Mouse (Mus musculus): ENCODE results near the gene Capg. TPM values are rescaled to one million over a fixed set of nuclear protein-coding genes. Genes with fewer than 3 reads are reported as not detected.

Capg gene
- 5.3 and 5.7 TPM in 2 replicates for polyA plus RNA-seq (2015; fragmentation: Nextera tagmentation; extraction: Ambion mirVana)

DNA sequence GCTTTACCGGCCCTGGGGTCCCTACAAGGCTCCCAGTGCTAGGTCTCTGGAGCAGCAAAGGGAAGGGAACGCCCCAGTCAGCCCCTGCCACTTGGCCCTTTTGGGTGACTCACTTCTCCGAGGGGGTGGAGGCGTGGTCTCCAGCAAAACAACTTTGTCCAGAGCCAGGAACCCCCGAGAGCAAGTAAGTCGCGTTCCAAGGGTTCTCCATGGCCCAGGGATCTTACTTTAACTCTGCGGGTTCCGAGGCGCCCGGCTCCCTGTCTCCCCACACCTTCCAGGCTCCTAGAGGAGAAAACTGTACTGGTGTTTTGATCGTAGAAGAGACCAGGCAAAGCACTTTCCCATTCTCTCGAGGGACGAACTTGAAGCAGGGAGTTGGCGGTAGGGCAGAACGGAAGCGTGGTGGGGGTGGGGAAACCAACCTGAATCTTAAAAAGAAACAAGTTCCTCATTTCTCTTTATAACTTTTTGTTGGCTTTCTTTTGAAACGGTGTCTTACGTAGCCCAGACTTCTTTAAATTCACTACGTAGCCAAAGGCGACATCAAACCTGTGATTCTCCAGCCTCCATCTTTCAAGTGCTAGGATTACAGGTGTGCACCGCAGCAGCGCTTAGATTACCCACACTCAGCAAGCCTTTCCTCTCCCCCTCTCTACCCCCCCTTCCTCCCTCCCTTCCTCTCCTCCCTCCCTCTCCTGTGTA, at the start of gene Capg:
TSS of gene Capg (plus strand) at position 109 of the 705 bp plus-strand sequence.
- Histone ChIP-seq H3K36me3 (no peaks in the 10 kb centered on the region), H3K4me2 (replicated peaks) (peak within 1 kb of the TSS; percentile 15; the same call in 1 of the 2 replicates), H3K9me3 (no peaks in the 10 kb centered on the region), H3K4me1 (replicated peaks) (0 out of 2 replicates have a peak, but pooled peaks cover 8% of the 10 kb centered on the region), H3K27me3 (no peaks in the 10 kb centered on the region), H3K9ac (replicated peaks) (no peak within 1 kb of the TSS), H3K4me3 (replicated peaks) (no peak within 1 kb of the TSS), H3K27ac (no peak within 1 kb of the TSS)
- ATAC-seq = no peak
- WGBS = 15% methylated on average over 23 of the region's 23 CpGs

DNA sequence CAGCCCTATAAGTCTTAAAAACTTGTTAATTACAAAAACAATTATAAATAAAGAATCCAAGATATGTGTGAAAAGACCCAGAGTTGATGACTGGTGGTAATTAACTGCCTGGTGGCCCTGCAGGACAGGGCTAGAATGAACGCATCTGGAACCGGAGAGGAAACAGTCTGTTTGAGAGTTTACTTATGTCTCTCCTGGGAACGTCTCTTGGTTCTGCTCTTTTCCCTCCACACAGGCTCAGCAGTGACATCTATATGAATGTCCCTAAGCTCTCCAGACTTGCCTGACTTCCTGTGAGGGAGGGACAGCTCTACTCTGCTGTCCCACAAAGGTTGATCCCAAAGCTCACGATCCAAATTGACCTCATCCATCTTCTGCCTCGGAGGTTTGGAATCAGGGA, 45.2 kb upstream of the Capg start:
- Histone ChIP-seq H3K36me3 (no peaks in the 10 kb centered on the region), H3K4me1 (replicated peaks) (no peaks in the 10 kb centered on the region), H3K9ac (replicated peaks) (no peak overlapping the region), H3K4me3 (replicated peaks) (no peak overlapping the region), H3K27ac (no peak overlapping the region), H3K27me3 (no peaks in the 10 kb centered on the region), H3K9me3 (no peaks in the 10 kb centered on the region), H3K4me2 (replicated peaks) (no peak overlapping the region)
- WGBS = 84% methylated on average over 5 of the region's 5 CpGs
- ATAC-seq = no peak

DNA sequence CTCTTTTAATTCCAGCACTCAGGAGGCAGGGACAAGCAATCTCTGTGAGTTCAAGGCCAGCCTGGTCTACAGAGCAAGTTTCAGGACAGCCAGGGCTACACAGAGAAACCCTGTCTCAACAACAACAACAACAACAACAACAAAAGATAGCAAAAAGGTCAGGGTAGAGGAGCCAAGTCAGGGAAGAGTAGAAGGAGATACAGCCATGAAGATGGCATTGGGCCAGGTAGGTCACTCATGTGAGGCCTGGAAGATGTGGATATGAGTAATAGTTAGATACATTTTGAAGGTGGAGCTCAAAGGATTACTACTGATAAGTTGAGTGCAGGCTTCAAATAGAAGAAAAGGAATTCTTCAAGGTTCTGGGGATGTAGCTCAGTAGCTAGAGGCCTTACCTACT, 40.9 kb upstream of the Capg start:
- ATAC-seq = no peak
- Histone ChIP-seq H3K4me3 (replicated peaks) (no peak overlapping the region), H3K4me1 (replicated peaks) (no peaks in the 10 kb centered on the region), H3K4me2 (replicated peaks) (no peak overlapping the region), H3K27ac (no peak overlapping the region), H3K9ac (replicated peaks) (no peak overlapping the region), H3K27me3 (no peaks in the 10 kb centered on the region), H3K9me3 (no peaks in the 10 kb centered on the region), H3K36me3 (no peaks in the 10 kb centered on the region)

DNA sequence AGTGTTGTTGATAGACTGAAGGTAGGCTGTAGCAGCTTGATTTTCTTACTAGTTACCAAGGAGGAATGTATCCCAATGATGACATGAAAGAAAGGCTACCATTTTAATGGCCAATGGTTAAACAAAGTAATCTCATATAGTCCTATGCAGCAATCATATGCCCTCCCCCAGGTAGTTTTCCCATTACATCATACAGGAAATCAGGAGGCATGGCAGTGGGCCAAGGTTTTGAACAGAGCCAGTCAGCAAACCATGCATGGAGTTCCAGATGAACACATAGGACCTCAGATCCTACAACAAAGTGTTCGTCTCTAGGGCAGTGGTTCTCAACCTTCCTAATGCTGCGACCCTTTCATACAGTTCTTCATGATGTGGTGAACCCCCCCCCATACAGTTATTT, 40.3 kb upstream of the Capg start:
- H3K27me3 ChIP-seq = no peaks in the 10 kb centered on the region
- H3K4me1 ChIP-seq (replicated peaks) = no peaks in the 10 kb centered on the region
- no peaks in the 10 kb centered on the region for H3K9me3 ChIP-seq
- H3K27ac ChIP-seq = no peak overlapping the region
- H3K36me3 ChIP-seq = no peaks in the 10 kb centered on the region
- no peak overlapping the region for H3K4me3 ChIP-seq (replicated peaks)
- no peak overlapping the region for H3K4me2 ChIP-seq (replicated peaks)
- WGBS = 85% methylated on average over 2 of the region's 2 CpGs
- H3K9ac ChIP-seq (replicated peaks) = no peak overlapping the region
- no peak for ATAC-seq

DNA sequence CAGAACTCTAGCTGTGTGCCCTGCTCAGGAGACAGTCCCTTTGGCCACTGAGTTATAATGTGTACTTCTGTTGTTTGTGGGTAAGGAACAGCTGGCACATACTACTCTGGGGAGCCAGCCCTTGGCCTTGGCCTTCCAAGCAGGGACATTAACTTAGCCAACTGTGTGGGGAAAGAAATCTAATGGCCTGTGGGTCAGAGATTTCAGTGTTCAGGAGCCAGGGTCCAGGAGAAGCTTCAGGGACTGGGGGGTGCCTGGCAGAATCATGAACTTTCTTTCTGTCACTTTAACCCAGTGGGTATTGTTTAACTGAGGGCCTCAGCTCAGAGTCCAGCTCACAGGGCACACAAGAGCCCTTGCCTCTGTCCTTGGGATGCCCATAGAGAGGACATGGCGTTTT, 38.1 kb upstream of the Capg start:
- 0 out of 2 replicates have a peak, but pooled peaks cover 6% of the 10 kb centered on the region for H3K4me1 ChIP-seq (replicated peaks)
- no peak overlapping the region for H3K9ac ChIP-seq (replicated peaks)
- no peak for ATAC-seq
- no peak overlapping the region for H3K27ac ChIP-seq
- H3K9me3 ChIP-seq = no peaks in the 10 kb centered on the region
- H3K4me3 ChIP-seq (replicated peaks) = no peak overlapping the region
- no peaks in the 10 kb centered on the region for H3K36me3 ChIP-seq
- H3K27me3 ChIP-seq = no peaks in the 10 kb centered on the region
- H3K4me2 ChIP-seq (replicated peaks) = no peak overlapping the region
- WGBS = 72% methylated on average over 1 of the region's 1 CpGs

DNA sequence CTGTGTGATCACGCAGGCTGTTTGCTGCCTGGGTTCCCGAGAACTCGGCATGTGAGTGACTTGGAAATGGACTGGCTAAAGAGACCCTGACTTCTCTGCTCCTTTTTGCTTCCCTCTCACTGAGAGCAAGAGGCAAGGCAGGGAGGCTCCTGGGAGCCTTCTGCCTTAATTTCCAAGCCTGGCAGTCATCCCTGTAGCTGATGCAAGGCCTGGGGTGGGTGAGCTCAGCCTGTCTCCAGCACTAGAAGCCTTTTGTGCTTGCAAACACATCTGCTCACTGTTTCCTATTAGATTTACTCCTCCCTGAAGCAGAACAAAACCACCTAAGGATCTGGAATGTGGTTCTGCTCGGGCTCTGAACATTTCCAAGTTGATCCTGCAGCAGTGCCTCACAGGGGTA, 35.6 kb upstream of the Capg start:
- no peak overlapping the region; the same call in 1 of the 2 replicates for H3K9ac ChIP-seq (replicated peaks)
- H3K4me1 ChIP-seq (replicated peaks) = peaks cover 27% of the 10 kb centered on the region
- H3K27me3 ChIP-seq = no peaks in the 10 kb centered on the region
- 75% methylated on average over 4 of the region's 4 CpGs for WGBS
- no peak overlapping the region for H3K27ac ChIP-seq
- no peak overlapping the region for H3K4me2 ChIP-seq (replicated peaks)
- ATAC-seq = no peak
- no peaks in the 10 kb centered on the region for H3K9me3 ChIP-seq
- H3K36me3 ChIP-seq = no peaks in the 10 kb centered on the region
- H3K4me3 ChIP-seq (replicated peaks) = no peak overlapping the region

DNA sequence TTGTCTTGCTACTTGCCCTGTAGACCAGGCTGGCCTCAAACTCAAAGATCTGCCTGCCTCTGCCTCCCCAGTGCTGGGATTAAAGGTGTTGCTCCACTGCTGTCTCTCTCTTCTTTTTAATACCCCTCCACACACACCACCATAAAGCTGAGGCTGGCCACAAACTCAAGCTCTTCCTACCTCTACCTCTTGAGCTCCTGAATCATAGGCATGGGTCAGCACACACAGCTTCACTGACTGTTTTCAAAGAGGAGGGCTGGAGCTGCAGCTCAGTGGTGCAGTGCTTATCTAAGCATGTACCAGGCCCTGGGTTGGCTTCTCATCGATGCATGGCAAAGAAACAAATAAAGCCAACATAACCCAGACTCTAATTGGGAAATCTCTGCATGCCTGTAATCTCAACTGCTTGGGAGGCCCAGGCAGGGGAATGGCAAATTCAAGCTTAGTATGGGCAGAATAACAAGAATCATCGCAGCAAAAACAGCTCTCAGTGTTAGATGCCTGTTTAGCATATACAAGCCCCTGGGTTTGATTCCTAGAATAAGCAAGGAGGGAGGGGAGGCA, 34.2 kb upstream of the Capg start:
- no peak overlapping the region for H3K27ac ChIP-seq
- WGBS = 75% methylated on average over 2 of the region's 2 CpGs
- H3K36me3 ChIP-seq = no peaks in the 10 kb centered on the region
- no peak for ATAC-seq
- no peaks in the 10 kb centered on the region for H3K9me3 ChIP-seq
- peaks cover 35% of the 10 kb centered on the region for H3K4me1 ChIP-seq (replicated peaks)
- H3K27me3 ChIP-seq = no peaks in the 10 kb centered on the region
- no peak overlapping the region for H3K9ac ChIP-seq (replicated peaks)
- no peak overlapping the region for H3K4me2 ChIP-seq (replicated peaks)
- H3K4me3 ChIP-seq (replicated peaks) = no peak overlapping the region

DNA sequence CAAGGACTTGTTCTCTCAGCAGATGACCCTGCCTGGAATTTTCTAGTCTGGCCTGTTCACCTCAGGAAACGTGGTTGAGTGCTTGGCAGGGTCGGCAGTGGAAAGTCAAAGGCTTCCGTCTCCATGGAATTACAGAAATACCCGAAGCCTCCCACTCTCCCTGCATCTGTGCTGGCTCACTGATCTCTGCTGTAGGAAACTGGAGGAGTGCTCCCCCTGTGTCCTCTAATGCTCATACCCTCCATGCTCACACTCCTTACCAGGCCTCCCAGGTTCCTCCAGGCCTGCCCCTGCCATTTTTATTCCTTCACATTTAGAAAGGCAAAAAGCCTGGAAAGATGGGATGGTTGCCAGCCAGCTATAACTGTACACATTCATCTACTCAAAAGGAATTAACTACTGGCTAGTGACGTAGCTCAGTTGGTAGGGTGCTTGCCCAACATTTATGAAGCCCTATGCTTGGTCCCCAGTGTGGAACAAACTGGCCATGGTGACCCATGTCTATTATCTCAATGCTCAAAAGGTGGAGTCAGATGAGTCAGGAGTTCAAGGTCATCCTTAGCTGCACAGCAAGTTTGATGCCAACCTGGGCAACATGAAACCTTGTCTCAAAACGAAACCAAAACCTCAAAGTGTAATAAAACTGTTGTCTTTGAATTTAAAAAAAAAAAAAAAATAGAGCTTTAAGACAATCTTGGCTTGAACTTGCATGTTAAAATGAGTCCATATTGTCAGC, 33.3 kb upstream of the Capg start:
- H3K9me3 ChIP-seq = no peaks in the 10 kb centered on the region
- ATAC-seq = no peak
- no peaks in the 10 kb centered on the region for H3K36me3 ChIP-seq
- peaks cover 37% of the 10 kb centered on the region for H3K4me1 ChIP-seq (replicated peaks)
- H3K27ac ChIP-seq = peak overlapping the region; percentile 53; the same call in 1 of the 2 replicates
- no peak overlapping the region; the same call in 1 of the 2 replicates for H3K9ac ChIP-seq (replicated peaks)
- no peaks in the 10 kb centered on the region for H3K27me3 ChIP-seq
- WGBS = 73% methylated on average over 6 of the region's 6 CpGs
- no peak overlapping the region for H3K4me2 ChIP-seq (replicated peaks)
- H3K4me3 ChIP-seq (replicated peaks) = no peak overlapping the region

DNA sequence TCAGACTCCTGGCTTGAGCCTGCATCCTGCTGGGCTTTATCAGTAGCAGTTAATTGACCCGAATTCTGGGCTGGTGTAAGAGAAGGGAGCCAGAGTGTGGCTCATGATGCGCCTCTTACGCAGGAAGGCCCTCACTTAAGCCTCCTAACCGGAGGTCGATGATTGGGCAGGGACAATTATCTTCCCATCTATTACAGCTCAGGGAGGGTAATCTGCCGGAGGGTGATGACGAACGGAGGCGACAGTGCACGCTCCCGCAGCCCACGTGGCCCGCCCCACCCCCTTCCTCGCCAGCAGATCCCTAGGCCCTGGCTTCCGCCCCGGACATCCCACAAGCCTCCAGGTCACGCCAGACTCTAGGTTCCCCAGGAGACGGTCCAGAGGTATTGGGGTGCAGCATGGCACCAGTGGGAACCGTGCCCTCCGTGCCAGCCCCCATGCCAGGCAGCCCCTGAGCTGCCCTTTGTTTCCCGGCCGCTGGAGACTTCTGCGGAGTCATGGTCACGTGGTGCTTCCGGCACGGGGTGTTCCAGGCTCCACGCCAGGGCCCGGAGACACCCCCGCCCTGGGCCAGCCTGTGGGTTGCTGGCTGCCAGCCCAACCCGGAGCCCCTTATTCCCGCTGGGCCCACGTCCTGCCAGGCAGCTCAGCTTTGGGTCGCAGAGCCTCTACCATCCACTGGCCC, 31.7 kb upstream of the Capg start:
- peak overlapping the region; percentile 53 for H3K4me2 ChIP-seq (replicated peaks)
- peaks cover 37% of the 10 kb centered on the region for H3K4me1 ChIP-seq (replicated peaks)
- H3K9me3 ChIP-seq = no peaks in the 10 kb centered on the region
- ATAC-seq = peak; percentile 93
- WGBS = 2% methylated on average over 33 of the region's 33 CpGs
- H3K27me3 ChIP-seq = no peaks in the 10 kb centered on the region
- H3K27ac ChIP-seq = peak overlapping the region; percentile 97
- H3K4me3 ChIP-seq (replicated peaks) = peak overlapping the region; percentile 32
- no peaks in the 10 kb centered on the region for H3K36me3 ChIP-seq
- H3K9ac ChIP-seq (replicated peaks) = peak overlapping the region; percentile 58

DNA sequence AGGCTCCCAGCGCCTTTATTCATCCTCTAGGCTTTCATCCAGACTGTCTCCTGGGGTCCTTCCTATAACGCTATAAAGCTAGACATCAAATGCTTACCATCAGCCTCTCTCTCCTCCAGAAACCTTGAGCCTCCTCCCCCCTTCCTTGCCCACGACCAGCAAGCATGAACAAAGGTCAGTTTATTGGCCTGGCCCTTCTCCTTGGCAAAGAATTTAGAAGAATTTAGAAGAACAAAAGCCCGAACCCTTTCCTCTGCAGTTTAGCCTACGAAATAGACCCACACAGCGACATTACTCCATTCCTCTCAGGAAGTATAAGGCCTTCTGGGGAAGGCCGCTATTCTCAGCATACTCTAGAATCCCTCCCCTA, 31.1 kb upstream of the Capg start:
- Histone ChIP-seq H3K4me2 (replicated peaks) (peak overlapping the region; percentile 53), H3K27ac (peak overlapping the region; percentile 97), H3K9ac (replicated peaks) (peak overlapping the region; percentile 58), H3K9me3 (no peaks in the 10 kb centered on the region), H3K36me3 (no peaks in the 10 kb centered on the region), H3K4me1 (replicated peaks) (peaks cover 40% of the 10 kb centered on the region), H3K4me3 (replicated peaks) (peak overlapping the region; percentile 32; the same call in 1 of the 2 replicates), H3K27me3 (no peaks in the 10 kb centered on the region)
- ATAC-seq = 0 out of 2 replicates have a peak, but pooled peaks have one; percentile 11
- 43% methylated on average over 7 of the region's 7 CpGs for WGBS

DNA sequence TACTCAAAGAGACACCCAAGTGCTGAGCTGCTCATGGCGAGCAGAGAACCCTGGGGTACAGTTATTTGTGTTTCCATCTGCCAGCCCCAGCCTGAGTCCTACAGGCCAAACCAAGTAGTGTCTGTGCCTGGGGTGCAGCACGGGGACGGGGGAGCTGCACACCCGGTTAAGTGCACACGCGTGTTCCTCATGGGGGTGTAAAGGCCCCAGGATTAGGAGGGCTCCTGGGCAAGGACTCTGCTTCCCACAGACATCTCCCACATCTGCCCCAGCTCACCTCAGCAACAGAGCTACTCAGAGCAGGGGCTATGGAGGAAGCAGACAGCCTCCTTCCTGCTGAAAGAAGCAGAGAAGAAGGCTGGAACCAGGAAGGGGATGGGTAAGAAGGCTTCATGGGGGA, 28.5 kb upstream of the Capg start:
- H3K36me3 ChIP-seq = no peaks in the 10 kb centered on the region
- peaks cover 60% of the 10 kb centered on the region for H3K4me1 ChIP-seq (replicated peaks)
- no peak overlapping the region for H3K27ac ChIP-seq
- WGBS = 96% methylated on average over 6 of the region's 6 CpGs
- no peaks in the 10 kb centered on the region for H3K27me3 ChIP-seq
- no peak for ATAC-seq
- H3K4me3 ChIP-seq (replicated peaks) = no peak overlapping the region
- no peak overlapping the region for H3K9ac ChIP-seq (replicated peaks)
- no peak overlapping the region for H3K4me2 ChIP-seq (replicated peaks)
- no peaks in the 10 kb centered on the region for H3K9me3 ChIP-seq

DNA sequence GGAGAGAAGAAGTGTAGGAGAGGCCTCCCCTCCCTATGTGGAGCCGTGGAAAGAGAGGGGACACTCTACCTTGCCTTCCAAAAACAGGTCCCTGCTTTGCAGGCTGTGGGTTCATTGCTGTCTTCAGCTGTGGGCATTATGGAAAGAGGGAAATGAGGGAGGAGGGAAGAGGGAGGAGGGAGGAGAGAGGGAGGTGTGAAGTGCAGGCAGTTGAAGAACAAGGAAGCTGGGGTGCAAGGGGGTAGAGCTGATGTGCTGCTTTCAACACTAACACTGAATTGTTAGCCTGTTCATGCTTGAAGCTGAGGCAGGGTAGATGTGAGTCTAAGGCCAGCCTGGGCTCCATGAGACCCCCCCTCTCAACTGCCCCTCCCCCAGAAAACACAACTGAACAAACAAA, 25.3 kb upstream of the Capg start:
- no peak; the same call in 1 of the 2 replicates for ATAC-seq
- Histone ChIP-seq H3K27me3 (no peaks in the 10 kb centered on the region), H3K27ac (peak overlapping the region; percentile 95), H3K36me3 (no peaks in the 10 kb centered on the region), H3K9me3 (no peaks in the 10 kb centered on the region), H3K4me2 (replicated peaks) (peak overlapping the region; percentile 40), H3K4me3 (replicated peaks) (no peak overlapping the region), H3K4me1 (replicated peaks) (peaks cover 45% of the 10 kb centered on the region), H3K9ac (replicated peaks) (no peak overlapping the region)
- WGBS = 92% methylated on average over 1 of the region's 1 CpGs
